Mouse (Mus musculus) layer of hippocampus, adult 9-10 months (tissue): ENCODE data around the gene Gm11733.

Experiments used
- DNase-seq: peaks from one replicate; pipeline ENCODE4 v3.0.0; 2022; ENCODE audit warnings: low spot score

The Gm11733 gene

GRCm38 (mm10) chr11:117535491-117536304 is 51.5 kb downstream of the Gm11733 start:
- no peak for DNase-seq

GRCm38 (mm10) chr11:117536586-117536985 is 52.4 kb downstream of the Gm11733 start:
- no peak for DNase-seq
